Mouse (Mus musculus): Measurements from ENCODE around the gene Hykk.
"Not testable (repeated sequence)": the region's sequence is repeated elsewhere in the genome, so short reads cannot be mapped to it uniquely, and the experiment has no call there.

The Hykk gene

DNA sequence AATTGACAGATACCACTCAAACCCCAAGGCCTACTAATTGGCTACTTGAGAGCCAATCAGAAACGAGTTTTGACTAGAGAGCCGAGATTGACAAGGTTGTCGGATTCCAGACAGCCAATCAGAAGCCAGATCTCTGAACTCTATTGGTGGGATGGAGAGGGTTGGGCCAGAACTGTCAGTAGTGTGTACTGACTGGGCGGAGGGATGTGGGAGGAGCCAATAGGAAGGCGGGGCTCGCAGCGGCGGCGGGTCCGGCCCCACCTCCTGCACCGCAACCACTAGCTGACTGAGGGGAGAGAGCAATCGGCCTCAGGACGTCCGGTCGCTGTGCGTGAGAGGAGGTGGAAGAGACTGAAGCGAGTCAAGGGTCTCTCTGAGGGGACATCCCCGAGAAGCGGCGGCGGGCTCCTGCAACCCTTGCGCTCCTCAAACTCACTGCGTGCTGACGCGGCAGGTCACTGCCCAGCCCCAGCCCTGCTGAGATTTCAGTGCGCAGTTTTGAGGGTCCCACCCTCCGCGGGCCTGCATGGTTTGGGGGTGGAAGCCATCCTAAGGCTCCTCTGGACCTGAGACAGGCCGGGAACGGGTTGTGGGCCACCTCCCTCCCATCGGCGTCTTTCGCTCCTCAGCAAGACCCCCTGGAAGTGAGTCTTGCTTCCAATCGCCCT, at the start of gene Hykk:
Gene Hykk, plus strand, starts transcription at position 274 of the 668 bp plus-strand sequence.
- peak; percentile 89 for DNase-seq (ENCODE audit: low read depth)

DNA sequence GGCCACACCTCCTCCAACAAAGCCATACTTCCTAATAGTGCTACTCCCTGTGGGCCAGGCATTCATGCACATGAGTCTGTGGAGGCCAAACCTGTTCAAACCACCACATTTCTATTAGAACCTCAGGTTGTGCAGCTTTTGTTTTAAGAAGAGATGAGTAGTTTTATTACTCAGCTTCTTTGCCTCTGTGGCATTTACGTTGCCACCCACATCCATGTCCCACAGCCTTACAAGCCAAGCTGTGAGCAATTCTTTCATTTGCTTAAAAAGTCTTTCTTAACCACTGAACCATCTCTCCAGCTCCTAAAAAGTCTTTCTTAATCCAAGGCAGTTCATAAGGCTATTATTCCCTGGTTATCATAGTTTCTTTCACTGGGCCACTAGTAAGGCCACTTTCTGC, 38.3 kb upstream of the Hykk start:
- no peak for DNase-seq (ENCODE audit: low read depth)

- DNase-seq (ENCODE audit: low read depth) = no peak
Measured at GRCm38 (mm10) chr9:54892111-54892510, 25.0 kb upstream of the Hykk start.

DNA sequence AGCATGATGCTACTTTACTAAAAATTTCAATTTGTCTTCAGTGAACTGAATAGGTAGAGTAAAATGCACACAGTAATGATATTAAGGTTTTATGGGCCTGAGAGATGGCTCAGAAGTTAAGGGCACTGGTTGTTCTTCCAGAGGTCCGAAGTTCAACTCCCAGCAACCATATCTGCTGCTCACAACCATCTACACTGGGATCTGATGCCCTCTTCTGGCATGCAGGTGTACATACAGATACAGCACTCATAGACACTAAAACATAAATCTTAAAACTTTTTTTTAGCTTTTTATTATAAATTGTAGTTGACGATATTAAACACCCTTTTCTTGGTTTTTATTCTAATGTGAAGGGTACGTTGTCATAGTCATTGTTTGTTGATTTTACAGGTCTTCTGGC, 20.0 kb upstream of the Hykk start:
- peak; percentile 26 for DNase-seq (ENCODE audit: low read depth)

DNA sequence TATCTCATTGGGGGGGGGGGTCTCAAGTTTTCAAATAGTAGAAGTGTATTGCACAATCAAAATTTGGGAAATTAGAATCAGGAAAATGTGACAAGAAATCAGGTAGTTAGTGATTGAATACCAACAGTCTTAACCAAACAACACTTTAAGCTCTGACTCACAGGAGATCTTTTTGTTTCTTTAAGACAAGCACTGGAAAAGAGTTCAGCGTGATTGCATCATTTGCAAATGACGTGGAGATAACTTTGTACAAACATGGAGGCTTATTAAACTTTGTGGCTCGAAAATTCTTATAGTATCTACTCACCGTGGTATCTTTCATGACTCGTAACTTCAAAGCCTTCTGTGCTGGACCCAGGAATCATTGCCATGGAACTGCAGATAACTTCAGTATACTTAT, 7.6 kb upstream of the Hykk start:
- DNase-seq (ENCODE audit: low read depth) = no peak

- DNase-seq (ENCODE audit: low read depth) = no peak
Measured at GRCm38 (mm10) chr9:54915576-54915975, 1.5 kb upstream of the Hykk start.

GRCm38 (mm10) chr9:54916401-54916800, 682 bp upstream of the Hykk start:
- DNase-seq (ENCODE audit: low read depth) = no peak

DNA sequence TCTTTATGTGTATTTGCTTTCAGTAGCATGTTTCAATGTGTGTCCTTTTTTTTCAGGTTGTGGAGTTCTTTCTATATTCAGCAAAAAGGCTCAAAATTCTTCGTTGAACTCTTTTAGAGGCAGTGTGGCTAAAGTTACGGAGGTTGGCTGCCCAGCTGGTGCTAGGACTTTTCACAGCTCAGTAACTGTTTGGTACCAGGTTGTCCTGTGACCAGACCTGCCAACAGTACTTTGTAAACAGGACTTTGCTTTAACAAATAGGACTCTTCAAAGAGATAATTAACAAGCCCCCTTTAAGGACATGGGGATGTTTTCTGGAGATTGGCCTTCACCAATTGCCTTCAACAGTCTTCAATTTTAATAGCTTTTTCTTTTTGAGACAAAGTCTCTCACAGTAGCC, 1.1 kb downstream of the Hykk start:
- DNase-seq (ENCODE audit: low read depth) = no peak

DNA sequence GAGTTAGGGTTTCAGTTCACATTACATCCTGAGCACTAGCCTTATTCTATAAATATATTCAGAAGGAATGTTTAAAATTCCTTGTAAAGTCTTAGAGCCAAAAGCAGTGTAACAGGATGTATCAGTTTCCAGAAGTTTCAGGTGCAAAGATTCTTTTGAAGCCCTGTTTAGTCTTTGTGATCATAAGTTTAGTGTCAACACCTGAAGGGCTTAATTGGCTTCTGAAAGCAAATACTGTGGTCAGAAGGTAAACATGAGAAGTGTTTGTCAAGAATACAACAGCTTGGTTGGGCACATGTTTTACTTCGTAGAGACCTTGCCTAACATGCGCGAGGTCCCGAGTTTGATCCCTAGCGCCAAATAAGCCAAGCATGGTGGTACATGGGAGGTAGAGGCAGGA, 1.7 kb downstream of the Hykk start:
- no peak for DNase-seq (ENCODE audit: low read depth)

DNA sequence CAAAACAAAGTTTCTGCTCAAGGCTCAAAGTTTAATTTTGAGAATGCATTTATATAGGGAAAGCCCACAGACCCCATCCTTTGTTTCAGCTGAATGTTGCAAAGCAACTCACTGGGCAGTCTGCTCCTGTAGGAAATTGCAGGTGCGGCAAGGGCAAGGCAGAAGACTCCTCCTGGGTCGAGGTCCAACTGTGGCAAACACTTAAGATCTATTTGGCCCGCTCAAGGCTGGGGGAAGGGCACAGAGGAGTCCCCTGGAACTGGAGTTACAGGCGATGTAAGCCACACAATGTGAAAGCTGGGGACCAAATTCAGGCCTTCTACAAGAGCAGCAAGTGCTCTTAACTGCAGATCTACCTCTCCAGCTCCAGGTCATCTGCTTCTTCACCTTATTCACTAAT, 2.9 kb downstream of the Hykk start:
- no peak for DNase-seq (ENCODE audit: low read depth)

DNA sequence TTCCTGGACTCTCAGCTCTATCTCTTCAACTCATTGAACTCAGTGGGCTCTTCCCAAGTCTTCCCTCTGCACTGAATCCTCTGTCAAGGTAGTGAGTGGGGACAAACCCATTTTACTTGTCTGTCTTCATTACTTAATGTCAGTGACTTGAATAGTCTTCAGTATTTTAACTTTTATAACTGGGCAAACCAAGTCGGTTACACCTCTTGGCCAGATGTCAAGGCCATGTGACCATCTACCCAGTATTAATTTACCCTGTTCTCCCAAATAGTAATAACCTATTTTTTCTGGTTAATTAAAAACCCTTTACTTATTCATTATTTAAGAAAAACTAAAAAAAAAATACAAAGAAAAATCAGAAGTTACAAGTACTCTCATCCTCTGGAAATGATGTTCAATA, 13.7 kb downstream of the Hykk start:
- no peak for DNase-seq (ENCODE audit: low read depth)

- peak; percentile 26 for DNase-seq (ENCODE audit: low read depth)
Measured at GRCm38 (mm10) chr9:54931765-54932164, 14.7 kb downstream of the Hykk start.

GRCm38 (mm10) chr9:54932379-54932778, 15.3 kb downstream of the Hykk start:
- DNase-seq (ENCODE audit: low read depth) = no peak

GRCm38 (mm10) chr9:54942071-54942470, 25.0 kb downstream of the Hykk start:
- no peak for DNase-seq (ENCODE audit: low read depth)

GRCm38 (mm10) chr9:54944467-54944866, 27.4 kb downstream of the Hykk start:
- peak; percentile 19 for DNase-seq (ENCODE audit: low read depth)

- no peak for DNase-seq (ENCODE audit: low read depth)
Measured at GRCm38 (mm10) chr9:54946256-54946655, 29.2 kb downstream of the Hykk start.

DNA sequence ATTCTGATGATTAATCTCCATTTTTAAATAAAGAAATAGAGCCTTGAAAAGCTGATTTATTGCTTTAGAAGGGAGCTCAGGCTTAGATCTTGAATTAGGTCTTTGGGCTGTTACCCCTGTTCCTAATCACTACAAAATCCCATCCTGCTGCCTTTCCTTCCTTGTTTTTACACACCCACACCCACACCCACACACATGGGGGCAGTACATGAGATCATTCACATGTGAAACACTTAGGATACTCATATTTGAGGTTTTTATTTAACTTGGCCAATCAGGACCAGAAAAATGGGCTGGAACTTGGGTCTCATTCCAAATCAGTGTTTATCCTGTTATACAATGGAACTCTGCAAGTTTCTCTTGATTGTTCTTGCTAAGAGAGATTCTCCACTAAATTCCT, 32.4 kb downstream of the Hykk start:
- no peak for DNase-seq (ENCODE audit: low read depth)

DNA sequence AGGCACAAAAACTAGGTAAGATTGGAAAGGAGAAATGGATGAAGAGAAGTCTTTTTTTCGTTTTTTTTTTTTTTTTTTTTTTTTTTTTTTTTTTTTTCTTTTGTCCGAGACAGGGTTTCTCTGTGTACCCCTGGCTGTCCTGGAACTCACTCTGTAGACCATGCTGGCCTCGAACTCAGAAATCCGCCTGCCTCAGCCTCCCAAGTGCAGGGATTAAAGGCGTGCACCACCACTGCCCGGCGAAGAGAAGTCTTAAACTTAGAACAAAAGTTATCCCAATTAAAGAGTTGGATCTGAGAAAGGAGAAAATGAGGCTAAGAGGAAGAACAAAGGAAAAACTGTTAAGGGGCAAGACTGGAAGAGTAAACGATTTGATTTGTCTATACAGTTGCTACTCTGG, 33.1 kb downstream of the Hykk start:
- not testable (repeated sequence) for DNase-seq (ENCODE audit: low read depth)

- peak; percentile 97 for DNase-seq (ENCODE audit: low read depth)
Measured at GRCm38 (mm10) chr9:54950575-54951321, 33.7 kb downstream of the Hykk start, which contains the start of the genes Psma4 and AY074887. Gene Psma4 (plus strand): TSS chr9:54950790. Gene AY074887 (minus strand): TSS chr9:54950998.

- DNase-seq (ENCODE audit: low read depth) = peak; percentile 68
Measured at GRCm38 (mm10) chr9:54961059-54961458, 44.0 kb downstream of the Hykk start.

GRCm38 (mm10) chr9:54963669-54964068, 46.6 kb downstream of the Hykk start:
- DNase-seq (ENCODE audit: low read depth) = no peak

- no peak for DNase-seq (ENCODE audit: low read depth)
Measured at GRCm38 (mm10) chr9:54969972-54970637, 53.0 kb downstream of the Hykk start.

GRCm38 (mm10) chr9:54980674-54981073, 63.6 kb downstream of the Hykk start, which contains the start of gene Chrna5:
Gene Chrna5 (plus strand): TSS chr9:54980880.
- DNase-seq (ENCODE audit: low read depth) = no peak
